Mouse (Mus musculus) thymus, adult 2 months (tissue): Measurements from ENCODE around the gene Adgrf3. TPM values are rescaled to one million over a fixed set of nuclear protein-coding genes. Genes with fewer than 3 reads are reported as not detected.

Source experiments
- DNase-seq: peaks from one replicate; pipeline ENCODE4 v3.0.0; 2021
- H3K27ac ChIP-seq: fragments of 200-500 bp; 2 replicates; pipeline ENCODE4 v1.5.1; 2012; ENCODE audit warnings: low read length, control low read depth; ENCODE audit not compliant: control insufficient read depth, insufficient read depth
- H3K27me3 ChIP-seq: fragments of 200-500 bp; 2 replicates; pipeline ENCODE4 v1.6.1; 2012; ENCODE audit warnings: mild to moderate bottlenecking, low read length, moderate library complexity, mixed read lengths; ENCODE audit not compliant: control insufficient read depth, insufficient read depth
- H3K36me3 ChIP-seq: fragments of 200-500 bp; 2 replicates; pipeline ENCODE4 v1.6.1; 2012; ENCODE audit warnings: mild to moderate bottlenecking, low read length, moderate library complexity; ENCODE audit not compliant: control insufficient read depth, insufficient read depth
- H3K4me1 ChIP-seq: fragments of 200-500 bp; replicated peaks from 2 replicates; pipeline ENCODE4 v1.6.1; 2012; ENCODE audit warnings: low read length; ENCODE audit not compliant: control insufficient read depth, insufficient read depth
- H3K4me3 ChIP-seq: fragments of 200-500 bp; 2 replicates; pipeline ENCODE4 v1.5.1; 2012; ENCODE audit warnings: mild to moderate bottlenecking, low read length, control low read depth, moderate library complexity; ENCODE audit not compliant: control insufficient read depth, insufficient read depth
- CTCF ChIP-seq: fragments of 200-500 bp; IDR thresholded peaks from 2 replicates; pipeline ENCODE4 v1.5.1; 2012; ENCODE audit warnings: mild to moderate bottlenecking, control low read depth, low read length, moderate library complexity, borderline replicate concordance; ENCODE audit not compliant: control insufficient read depth, poor library complexity, insufficient read depth; ENCODE audit errors: extremely low read depth
- POLR2A ChIP-seq: fragments of 200-500 bp; IDR thresholded peaks from 2 replicates; pipeline ENCODE4 v1.6.1; 2012; ENCODE audit warnings: mild to moderate bottlenecking, low read length, control low read depth, moderate library complexity; ENCODE audit not compliant: control insufficient read depth, poor library complexity, insufficient read depth; ENCODE audit errors: extremely low read depth
- WGBS: fragments of 180-500 bp; shearing (Covaris S2); methylation state at CpG from one replicate; pipeline ENCODE4 v1.1.7; 2018; 5-methylcytosine and 5-hydroxymethylcytosine counted together
- polyA plus RNA-seq: library from polyadenylated mRNA; depleted of rRNA; stranded (reverse); fragments of >200 nt; gene quantifications from 2 replicates; pipeline ENCODE4 v1.2.3, GENCODE M21; 2012

Adgrf3 gene
- polyA plus RNA-seq, 1 experiment = 0.30 TPM

GRCm38 (mm10) chr5:30162339-30162738 is 43.2 kb downstream of the Adgrf3 start:
- TF ChIP-seq POLR2A (no peak), CTCF (no peak)
- no peak for DNase-seq
- Histone ChIP-seq H3K27ac (no peak overlapping the region), H3K27me3 (no peaks in the 10 kb centered on the region), H3K4me1 (no peaks in the 10 kb centered on the region), H3K4me3 (no peak overlapping the region), H3K36me3 (peaks cover 12% of the 10 kb centered on the region)
- WGBS = 87% methylated on average over 6 of the region's 6 CpGs

- H3K36me3 ChIP-seq = peaks cover 12% of the 10 kb centered on the region
- 91% methylated on average over 1 of the region's 1 CpGs for WGBS
- no peaks in the 10 kb centered on the region for H3K27me3 ChIP-seq
- no peak for TF ChIP-seq POLR2A
- TF ChIP-seq CTCF = no peak
- no peaks in the 10 kb centered on the region for H3K4me1 ChIP-seq
- no peak for DNase-seq
- no peak overlapping the region for H3K27ac ChIP-seq
- no peak overlapping the region for H3K4me3 ChIP-seq
Observed at GRCm38 (mm10) chr5:30161836-30162235, 43.7 kb downstream of the Adgrf3 start.

GRCm38 (mm10) chr5:30159601-30160000 is 45.9 kb downstream of the Adgrf3 start:
- no peaks in the 10 kb centered on the region for H3K4me1 ChIP-seq
- no peak overlapping the region for H3K4me3 ChIP-seq
- no peak for DNase-seq
- no peaks in the 10 kb centered on the region for H3K27me3 ChIP-seq
- no peaks in the 10 kb centered on the region; the same call in 1 of the 2 replicates for H3K36me3 ChIP-seq
- TF ChIP-seq CTCF (no peak), POLR2A (no peak)
- WGBS = 91% methylated on average over 6 of the region's 6 CpGs
- no peak overlapping the region for H3K27ac ChIP-seq

GRCm38 (mm10) chr5:30155821-30156629 is 49.5 kb downstream of the Adgrf3 start:
- DNase-seq = no peak
- 7% methylated on average over 13 of the region's 13 CpGs for WGBS
- Histone ChIP-seq H3K4me3 (peak overlapping the region; percentile 86), H3K4me1 (no peaks in the 10 kb centered on the region), H3K36me3 (no peaks in the 10 kb centered on the region), H3K27ac (peak overlapping the region; percentile 77), H3K27me3 (no peaks in the 10 kb centered on the region)
- TF ChIP-seq POLR2A (no peak), CTCF (no peak)

GRCm38 (mm10) chr5:30155395-30155792 is 50.1 kb downstream of the Adgrf3 start:
- Histone ChIP-seq H3K27ac (peak overlapping the region; percentile 77), H3K4me3 (peak overlapping the region; percentile 86), H3K36me3 (no peaks in the 10 kb centered on the region), H3K4me1 (no peaks in the 10 kb centered on the region), H3K27me3 (no peaks in the 10 kb centered on the region)
- WGBS = under 1% methylated on average over 31 of the region's 31 CpGs
- DNase-seq = no peak
- TF ChIP-seq POLR2A (no peak; the same call in 1 of the 2 replicates), CTCF (no peak)

GRCm38 (mm10) chr5:30154474-30155394 is 50.8 kb downstream of the Adgrf3 start, which contains the start of the genes Hadha and Hadhb:
Hadha (minus strand) TSS chr5:30155162.
Hadhb (plus strand) TSS chr5:30155248.
- H3K36me3 ChIP-seq = no peaks in the 10 kb centered on the region
- peak; percentile 93 for DNase-seq
- under 1% methylated on average over 53 of the region's 53 CpGs for WGBS
- H3K4me3 ChIP-seq = peak within 1 kb of the TSS; percentile 86
- TF ChIP-seq POLR2A (peak; percentile 68), CTCF (0 out of 2 replicates have a peak, but pooled peaks have one; percentile 8)
- no peaks in the 10 kb centered on the region for H3K4me1 ChIP-seq
- H3K27ac ChIP-seq = peak within 1 kb of the TSS; percentile 77
- no peaks in the 10 kb centered on the region for H3K27me3 ChIP-seq
